Mouse (Mus musculus): ENCODE results near the gene Cep83. TPM values are rescaled to one million over a fixed set of nuclear protein-coding genes. Genes with fewer than 3 reads are reported as not detected.

Gene Cep83
- polyA plus RNA-seq, 1 experiment from 2014 or later = 17.4 TPM

DNA sequence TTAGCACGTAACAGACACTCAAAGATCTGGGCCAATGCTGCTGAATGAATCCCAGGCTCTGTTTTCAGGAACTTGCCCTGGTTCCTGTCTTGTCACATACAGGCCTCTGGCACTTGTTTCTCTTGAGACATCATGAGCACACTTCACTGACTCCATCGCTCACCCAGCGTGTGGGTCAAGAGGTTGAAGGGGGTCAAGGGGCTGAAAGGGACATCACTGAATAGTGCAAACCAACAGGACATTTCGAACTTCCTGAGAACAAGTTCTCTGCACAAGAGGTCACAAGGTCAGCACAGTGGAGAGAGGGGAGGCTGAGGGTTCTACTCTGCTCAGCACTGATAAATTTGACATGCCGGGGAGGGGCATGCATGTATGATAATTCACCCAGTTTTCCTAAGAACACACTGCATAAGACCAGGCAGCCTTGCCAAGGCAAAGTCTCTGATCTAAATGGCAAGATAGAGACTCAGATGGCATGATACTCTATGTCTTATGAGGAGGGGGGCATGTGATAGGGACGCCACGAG, 121.6 kb downstream of the Cep83 start:
- Histone ChIP-seq H3K9me3 (no peaks in the 10 kb centered on the region), H3K4me2 (no peak overlapping the region)

GRCm38 (mm10) chr10:94811907-94812851, 123.7 kb downstream of the Cep83 start:
- no peak overlapping the region for H3K27ac ChIP-seq
- 72% methylated on average over 17 of the region's 17 CpGs for WGBS
- no peak overlapping the region for H3K4me2 ChIP-seq

More for the DNA sequence above, 121.6 kb downstream of the Cep83 start:
- H3K4me3 ChIP-seq = no peak overlapping the region
- no peaks in the 10 kb centered on the region for H3K4me1 ChIP-seq
- no peak for ATAC-seq (ENCODE audit: insufficient number of reproducible peaks, low FRiP score, low TSS enrichment, low read depth)
- no peaks in the 10 kb centered on the region for H3K27me3 ChIP-seq
- H3K36me3 ChIP-seq = no peaks in the 10 kb centered on the region
- H3K27ac ChIP-seq = no peak overlapping the region
- 77% methylated on average over 7 of the region's 7 CpGs for WGBS
- H3K9ac ChIP-seq = no peak overlapping the region

DNA sequence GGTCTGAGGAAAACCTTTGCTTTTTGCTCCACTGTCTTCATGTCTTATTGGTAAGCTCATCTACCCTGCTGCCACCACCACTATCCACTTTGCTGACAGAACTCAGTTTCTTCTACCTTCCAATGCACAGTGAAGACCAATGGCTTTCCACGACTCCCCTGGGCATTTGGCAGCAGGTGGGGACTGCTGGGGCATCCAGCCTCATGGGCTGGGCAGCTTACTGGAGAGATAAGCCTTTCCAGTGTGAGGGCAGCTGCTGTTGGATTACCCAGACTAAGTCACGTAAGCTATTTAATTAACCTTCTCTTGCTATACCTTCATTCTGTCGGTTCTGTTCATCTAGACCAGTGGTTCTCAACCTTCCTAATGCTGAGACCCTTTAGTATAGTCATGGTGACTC, 129.7 kb downstream of the Cep83 start:
- Histone ChIP-seq H3K27me3 (no peaks in the 10 kb centered on the region), H3K4me2 (no peak overlapping the region), H3K4me1 (0 out of 2 replicates have a peak, but pooled peaks cover 5% of the 10 kb centered on the region), H3K9ac (no peak overlapping the region), H3K36me3 (no peaks in the 10 kb centered on the region), H3K9me3 (no peaks in the 10 kb centered on the region), H3K27ac (no peak overlapping the region), H3K4me3 (no peak overlapping the region)
- WGBS = 85% methylated on average over 3 of the region's 3 CpGs
- ATAC-seq (ENCODE audit: insufficient number of reproducible peaks, low FRiP score, low TSS enrichment, low read depth) = no peak

More at GRCm38 (mm10) chr10:94811907-94812851, 123.7 kb downstream of the Cep83 start:
- H3K4me3 ChIP-seq = no peak overlapping the region
- no peaks in the 10 kb centered on the region for H3K36me3 ChIP-seq
- H3K9me3 ChIP-seq = no peaks in the 10 kb centered on the region
- no peak overlapping the region for H3K9ac ChIP-seq
- no peak for ATAC-seq (ENCODE audit: insufficient number of reproducible peaks, low FRiP score, low TSS enrichment, low read depth)
- H3K4me1 ChIP-seq = 0 out of 2 replicates have a peak, but pooled peaks cover 5% of the 10 kb centered on the region
- H3K27me3 ChIP-seq = no peaks in the 10 kb centered on the region

DNA sequence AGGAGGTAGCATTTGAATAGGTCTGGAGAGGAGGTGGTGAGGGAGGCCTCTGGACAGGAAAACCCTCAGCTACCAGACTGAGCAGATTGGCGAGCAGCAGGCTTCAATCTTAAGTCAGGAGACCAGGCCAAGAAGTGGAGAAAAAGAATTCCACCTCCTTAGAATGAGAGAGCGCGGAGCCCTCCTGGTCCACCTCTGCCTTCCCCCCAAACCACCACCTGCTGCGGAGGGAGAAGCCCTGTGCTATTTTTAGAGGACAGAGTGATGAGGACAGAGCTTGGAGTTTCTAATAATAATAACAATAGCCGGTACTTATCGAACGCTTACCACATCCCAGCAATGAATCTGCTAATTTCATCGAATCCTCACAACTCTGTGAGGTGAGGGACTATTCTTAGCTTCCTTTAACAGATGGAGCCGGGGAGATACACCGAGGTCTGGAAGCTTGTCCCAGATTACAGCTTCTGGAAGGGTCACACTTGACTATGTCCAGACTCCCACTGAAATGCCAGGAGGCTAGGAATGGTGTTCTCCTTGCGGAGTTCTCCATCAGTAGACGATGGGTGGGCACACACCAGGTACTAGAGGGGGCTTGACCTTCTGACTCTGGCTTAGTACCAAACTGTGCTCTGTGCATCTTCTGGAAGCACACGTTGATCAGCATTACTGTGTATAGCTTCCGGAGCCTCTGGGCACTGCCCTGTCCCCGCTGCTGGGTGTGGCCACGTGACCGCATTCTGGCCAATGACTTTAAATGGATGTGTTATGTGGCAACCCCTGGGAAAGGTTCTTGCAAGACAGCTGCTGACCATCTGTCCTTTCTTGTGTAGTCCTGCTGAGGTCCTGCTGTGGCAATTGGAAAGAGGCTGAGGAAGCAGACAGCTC, 130.6 kb downstream of the Cep83 start:
- no peaks in the 10 kb centered on the region for H3K9me3 ChIP-seq
- H3K27ac ChIP-seq = no peak overlapping the region
- H3K36me3 ChIP-seq = no peaks in the 10 kb centered on the region
- no peak overlapping the region for H3K4me2 ChIP-seq
- 78% methylated on average over 17 of the region's 17 CpGs for WGBS
- H3K27me3 ChIP-seq = no peaks in the 10 kb centered on the region
- H3K9ac ChIP-seq = no peak overlapping the region
- H3K4me1 ChIP-seq = peaks cover 10% of the 10 kb centered on the region; the same call in 1 of the 2 replicates
- no peak for ATAC-seq (ENCODE audit: insufficient number of reproducible peaks, low FRiP score, low TSS enrichment, low read depth)
- H3K4me3 ChIP-seq = no peak overlapping the region

GRCm38 (mm10) chr10:94823971-94824760, 135.7 kb downstream of the Cep83 start:
- H3K27ac ChIP-seq = peak overlapping the region; percentile 87
- H3K27me3 ChIP-seq = no peaks in the 10 kb centered on the region
- 15% methylated on average over 11 of the region's 11 CpGs for WGBS
- H3K4me1 ChIP-seq = peaks cover 44% of the 10 kb centered on the region
- peak overlapping the region; percentile 31 for H3K4me2 ChIP-seq
- H3K9ac ChIP-seq = no peak overlapping the region
- H3K4me3 ChIP-seq = no peak overlapping the region
- ATAC-seq (ENCODE audit: insufficient number of reproducible peaks, low FRiP score, low TSS enrichment, low read depth) = peak; percentile 71; the same call in 1 of the 2 replicates
- H3K9me3 ChIP-seq = no peaks in the 10 kb centered on the region
- no peaks in the 10 kb centered on the region for H3K36me3 ChIP-seq

DNA sequence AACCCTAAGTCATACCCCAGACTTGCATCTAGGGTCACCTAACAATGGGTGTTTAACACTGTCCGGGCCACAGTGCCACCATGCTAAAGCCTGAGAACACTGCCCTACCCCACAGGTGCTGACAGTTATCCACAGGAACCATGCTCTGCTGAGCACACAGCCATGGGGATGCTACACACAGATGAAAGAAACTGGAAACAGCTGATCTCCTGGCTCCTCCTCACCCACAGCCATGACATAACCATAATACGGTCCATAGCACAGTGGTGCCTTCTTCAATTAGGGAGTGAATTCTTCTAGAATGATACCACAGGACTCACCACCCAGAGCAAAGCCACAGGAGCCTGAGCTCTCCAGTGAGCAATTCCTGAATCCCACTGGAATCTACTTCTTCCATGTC, 137.5 kb downstream of the Cep83 start:
- Histone ChIP-seq H3K4me3 (no peak overlapping the region), H3K27me3 (no peaks in the 10 kb centered on the region), H3K9ac (no peak overlapping the region), H3K4me2 (no peak overlapping the region), H3K27ac (no peak overlapping the region), H3K4me1 (peaks cover 60% of the 10 kb centered on the region), H3K36me3 (no peaks in the 10 kb centered on the region), H3K9me3 (no peaks in the 10 kb centered on the region)
- 89% methylated on average over 2 of the region's 2 CpGs for WGBS
- ATAC-seq (ENCODE audit: insufficient number of reproducible peaks, low FRiP score, low TSS enrichment, low read depth) = no peak

DNA sequence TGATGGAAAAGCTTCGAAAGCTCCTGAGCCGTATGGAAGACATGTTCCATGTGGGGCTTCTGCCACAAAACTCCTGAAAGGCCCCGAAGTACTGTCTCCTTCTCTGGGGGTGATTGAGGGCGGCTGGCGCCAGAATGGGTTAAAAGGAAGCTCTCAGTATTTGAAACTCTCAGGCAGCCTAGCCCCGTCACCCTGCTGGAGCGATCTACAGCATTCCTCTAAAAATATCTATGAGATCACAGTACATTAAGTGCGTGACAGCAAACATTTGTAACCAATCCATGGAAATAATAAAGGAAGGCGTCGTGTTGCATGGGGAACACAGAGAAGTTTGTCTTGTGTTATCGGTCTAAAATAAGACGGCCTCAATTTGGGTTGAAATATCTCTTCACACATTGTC, 138.0 kb downstream of the Cep83 start:
- 61% methylated on average over 12 of the region's 12 CpGs for WGBS
- H3K27ac ChIP-seq = no peak overlapping the region
- H3K4me1 ChIP-seq = peaks cover 60% of the 10 kb centered on the region
- H3K36me3 ChIP-seq = no peaks in the 10 kb centered on the region
- H3K27me3 ChIP-seq = no peaks in the 10 kb centered on the region
- H3K4me2 ChIP-seq = no peak overlapping the region
- ATAC-seq (ENCODE audit: insufficient number of reproducible peaks, low FRiP score, low TSS enrichment, low read depth) = no peak
- no peak overlapping the region for H3K9ac ChIP-seq
- no peak overlapping the region for H3K4me3 ChIP-seq
- H3K9me3 ChIP-seq = no peaks in the 10 kb centered on the region

DNA sequence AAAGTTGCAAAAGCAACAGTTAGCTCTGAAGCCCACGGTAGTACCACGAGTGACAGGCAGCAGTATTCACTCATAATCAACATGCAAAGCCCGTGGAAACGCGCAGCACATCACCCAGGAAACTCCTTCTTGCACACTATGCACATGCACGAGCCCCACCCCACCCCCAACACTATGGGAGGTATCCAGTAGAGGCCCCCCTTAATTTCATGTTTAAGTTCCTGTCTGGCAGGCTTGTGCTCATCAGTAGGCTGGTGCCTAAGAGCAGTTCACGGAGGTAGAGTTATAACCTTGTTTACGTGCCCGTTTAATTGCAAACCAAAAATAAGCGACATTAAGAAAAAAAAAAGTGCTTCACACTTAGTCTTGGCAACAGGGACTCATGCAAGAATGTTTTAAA, 138.9 kb downstream of the Cep83 start:
- peaks cover 60% of the 10 kb centered on the region for H3K4me1 ChIP-seq
- H3K27me3 ChIP-seq = no peaks in the 10 kb centered on the region
- no peak for ATAC-seq (ENCODE audit: insufficient number of reproducible peaks, low FRiP score, low TSS enrichment, low read depth)
- no peak overlapping the region for H3K4me3 ChIP-seq
- no peak overlapping the region for H3K27ac ChIP-seq
- no peak overlapping the region for H3K4me2 ChIP-seq
- no peak overlapping the region for H3K9ac ChIP-seq
- no peaks in the 10 kb centered on the region for H3K9me3 ChIP-seq
- 66% methylated on average over 10 of the region's 10 CpGs for WGBS
- no peaks in the 10 kb centered on the region for H3K36me3 ChIP-seq

GRCm38 (mm10) chr10:94827890-94828733, 139.7 kb downstream of the Cep83 start:
- Histone ChIP-seq H3K9ac (no peak overlapping the region), H3K4me1 (peaks cover 60% of the 10 kb centered on the region), H3K27ac (0 out of 2 replicates have a peak overlapping the region, but pooled peaks have one; percentile 8), H3K36me3 (no peaks in the 10 kb centered on the region), H3K4me3 (no peak overlapping the region), H3K9me3 (no peaks in the 10 kb centered on the region), H3K4me2 (no peak overlapping the region), H3K27me3 (no peaks in the 10 kb centered on the region)
- ATAC-seq (ENCODE audit: insufficient number of reproducible peaks, low FRiP score, low TSS enrichment, low read depth) = no peak
- WGBS = 89% methylated on average over 14 of the region's 14 CpGs

- no peak overlapping the region for H3K4me2 ChIP-seq
Measured at GRCm38 (mm10) chr10:94828734-94829230, 140.3 kb downstream of the Cep83 start.

More at GRCm38 (mm10) chr10:94828734-94829230, 140.3 kb downstream of the Cep83 start:
- H3K27me3 ChIP-seq = no peaks in the 10 kb centered on the region
- peaks cover 56% of the 10 kb centered on the region for H3K4me1 ChIP-seq
- H3K4me3 ChIP-seq = no peak overlapping the region
- ATAC-seq (ENCODE audit: insufficient number of reproducible peaks, low FRiP score, low TSS enrichment, low read depth) = no peak
- 88% methylated on average over 7 of the region's 7 CpGs for whole genome bisulfite sequencing
- peak overlapping the region; percentile 90; the same call in 1 of the 2 replicates for H3K27ac ChIP-seq
- H3K36me3 ChIP-seq = no peaks in the 10 kb centered on the region
- no peaks in the 10 kb centered on the region for H3K9me3 ChIP-seq
- no peak overlapping the region for H3K9ac ChIP-seq
